Mouse (Mus musculus): ENCODE data around the gene Ern1.

GRCm38 (mm10) chr11:106389611-106390010 lies 98.0 kb downstream of the Ern1 start:
- TF ChIP-seq HCFC1 (IDR thresholded peaks at IDR 0.05; ENCODE audit: borderline replicate concordance, insufficient read depth, low read length) (no peak), MAFK (IDR thresholded peaks at IDR 0.05; ENCODE audit: insufficient read depth, low read depth, low read length) (no peak), CHD2 (IDR thresholded peaks at IDR 0.05; ENCODE audit: low read depth, low read length) (no peak), ZNF384 (IDR thresholded peaks at IDR 0.05; ENCODE audit: low read depth, low read length) (no peak), ZC3H11A (IDR thresholded peaks at IDR 0.05; ENCODE audit: borderline replicate concordance, low read depth, low read length) (no peak)
